Mouse (Mus musculus) T-helper 17 cell (primary cell): ENCODE data around the gene Gm614.

ENCODE experiments used
- in situ Hi-C, 2 experiments: fragments of 300-600 bp; cut with MboI, MseI; formaldehyde crosslinking; loops; 1 replicate in 1 of 2; 2 replicates in 1 of 2; pipeline ENCODE4 v1.15.1; 2025; ENCODE audit warnings: high pct_unique_total_duplicates in 2 of 2

Gene Gm614

GRCm38 (mm10) chrX:101263892-101264291, at the start of gene Gm614:
TSS of gene Gm614 (minus strand) at chrX:101263992.
- in situ Hi-C loops: no loop called here

GRCm38 (mm10) chrX:101309299-101309698, 45.5 kb upstream of the Gm614 start:
- in situ Hi-C loops: no loop called here

GRCm38 (mm10) chrX:101304646-101305045, 40.9 kb upstream of the Gm614 start:
- in situ Hi-C loops: no loop called here

- in situ Hi-C loops: no loop called here
Observed at GRCm38 (mm10) chrX:101301654-101302053, 37.9 kb upstream of the Gm614 start.

GRCm38 (mm10) chrX:101300427-101301030, 36.7 kb upstream of the Gm614 start:
- in situ Hi-C loops: no loop called here

- in situ Hi-C loops: no loop called here
Observed at GRCm38 (mm10) chrX:101299473-101300426, 36.0 kb upstream of the Gm614 start.

- in situ Hi-C loops: no loop called here
Observed at GRCm38 (mm10) chrX:101299055-101299454, 35.3 kb upstream of the Gm614 start, which contains the start of gene Nlgn3. TSS of gene Nlgn3 (plus strand) at chrX:101299168.

GRCm38 (mm10) chrX:101290111-101290510, 26.3 kb upstream of the Gm614 start:
- in situ Hi-C loops: no loop called here

- in situ Hi-C loops: no loop called here
Observed at GRCm38 (mm10) chrX:101289037-101289436, 25.2 kb upstream of the Gm614 start.

GRCm38 (mm10) chrX:101288432-101288831, 24.6 kb upstream of the Gm614 start:
- in situ Hi-C loops: no loop called here

- in situ Hi-C loops: no loop called here
Observed at GRCm38 (mm10) chrX:101287543-101287942, 23.8 kb upstream of the Gm614 start.

- in situ Hi-C loops: no loop called here
Observed at GRCm38 (mm10) chrX:101285953-101286670, 22.3 kb upstream of the Gm614 start.

- in situ Hi-C loops: no loop called here
Observed at GRCm38 (mm10) chrX:101285534-101285933, 21.7 kb upstream of the Gm614 start.

- in situ Hi-C loops: no loop called here
Observed at GRCm38 (mm10) chrX:101282813-101283212, 19.0 kb upstream of the Gm614 start.

GRCm38 (mm10) chrX:101273875-101274738, 10.3 kb upstream of the Gm614 start, which contains the start of gene Med12:
TSS of gene Med12 (plus strand) at chrX:101274030.
- in situ Hi-C loops: no loop called here

- in situ Hi-C loops: no loop called here
Observed at GRCm38 (mm10) chrX:101273410-101273809, 9.6 kb upstream of the Gm614 start.

GRCm38 (mm10) chrX:101268755-101269124, 4.9 kb upstream of the Gm614 start, which contains the start of gene Gm20489:
TSS of gene Gm20489 (minus strand) at chrX:101269023.
- in situ Hi-C loops: no loop called here

- in situ Hi-C loops: no loop called here
Observed at GRCm38 (mm10) chrX:101268025-101268754, 4.4 kb upstream of the Gm614 start, which contains the start of gene Il2rg. TSS of gene Il2rg (minus strand) at chrX:101268255.

- in situ Hi-C loops: no loop called here
Observed at GRCm38 (mm10) chrX:101266631-101267030, 2.8 kb upstream of the Gm614 start.
